Mouse (Mus musculus): Measurements from ENCODE around the gene Ophn1.

DNA sequence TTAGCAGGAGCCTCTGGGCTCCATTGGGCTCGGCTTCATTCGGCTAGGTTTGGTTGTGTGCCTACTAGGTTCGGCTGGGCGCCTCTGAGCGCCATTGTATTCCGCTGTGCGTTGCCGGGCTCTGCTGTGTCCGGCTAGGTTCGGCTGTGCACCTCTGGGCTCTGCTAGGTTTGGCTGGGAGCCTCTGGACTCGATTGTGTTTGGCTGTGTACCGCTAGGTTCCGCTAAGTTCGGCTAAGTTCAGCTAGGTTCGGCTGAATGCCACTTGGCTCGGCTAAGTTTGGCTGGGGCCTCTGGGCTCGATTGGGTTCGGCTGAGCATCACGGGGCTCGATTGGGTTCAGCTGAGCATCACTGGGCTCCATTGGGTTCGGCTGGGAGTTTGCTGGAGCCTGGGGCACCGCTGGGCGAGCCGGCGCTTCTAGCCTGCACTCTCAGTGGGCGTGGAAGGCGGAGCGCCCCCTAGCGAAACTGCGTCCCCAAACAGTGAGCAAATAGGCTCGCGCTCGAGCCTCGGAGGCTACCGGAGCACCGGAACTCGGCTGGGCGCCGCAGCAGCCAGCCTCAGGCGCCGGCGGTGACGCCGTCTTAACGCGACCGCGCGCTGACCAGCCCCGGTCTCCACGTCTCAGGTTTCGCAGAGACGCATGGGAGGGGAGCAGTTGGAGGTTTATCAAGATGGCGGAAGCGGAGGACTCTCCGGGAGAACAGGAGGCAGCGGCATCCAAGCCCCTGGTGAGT lies 46.9 kb upstream of the Ophn1 start:
- TF ChIP-seq CTCF (IDR thresholded peaks at IDR 0.05; ENCODE audit: low read depth) (peak; percentile 89), EP300 (IDR thresholded peaks at IDR 0.05; ENCODE audit: low read depth) (no peak)

Data from liver, postnatal 0 days (tissue).